Mouse (Mus musculus): ENCODE measurements around the gene Rybp. TPM values are rescaled to one million over a fixed set of nuclear protein-coding genes. Genes with fewer than 3 reads are reported as not detected.

Gene Rybp
- polyA plus RNA-seq, 1 experiment from 2014 or later: 10.0 TPM

DNA sequence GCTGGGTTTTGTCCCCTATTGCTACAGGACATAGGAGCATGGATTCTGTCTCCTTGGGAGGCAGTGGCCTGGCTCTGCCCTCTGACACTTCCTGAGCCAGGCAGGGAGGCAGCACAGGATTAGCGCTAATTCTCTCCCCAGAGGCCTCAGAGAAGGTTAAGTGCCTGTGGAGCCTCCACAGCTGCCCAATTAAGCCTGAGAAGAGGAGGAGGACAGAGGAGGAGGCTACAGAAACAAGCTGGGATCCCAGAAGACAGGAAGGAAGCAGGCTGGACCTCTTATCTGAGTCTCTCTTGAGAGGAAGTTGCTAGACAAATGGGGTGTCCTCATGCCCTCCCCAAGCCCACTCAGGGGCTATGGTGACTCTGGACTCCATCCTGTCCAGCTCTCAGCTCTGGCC is 101.8 kb downstream of the Rybp start:
- Histone ChIP-seq H3K4me1 (peaks cover 41% of the 10 kb centered on the region), H3K4me3 (no peak overlapping the region), H3K9me3 (replicated peaks) (no peaks in the 10 kb centered on the region), H3K36me3 (no peaks in the 10 kb centered on the region), H3K9ac (no peak overlapping the region), H3K27me3 (replicated peaks) (peaks cover 42% of the 10 kb centered on the region), H3K27ac (peak overlapping the region; percentile 16; the same call in 1 of the 2 replicates), H3K4me2 (no peak overlapping the region)
- no peak for ATAC-seq
- WGBS (ENCODE audit: insufficient replicate concordance): 19% methylated on average over 1 of the region's 1 CpGs

DNA sequence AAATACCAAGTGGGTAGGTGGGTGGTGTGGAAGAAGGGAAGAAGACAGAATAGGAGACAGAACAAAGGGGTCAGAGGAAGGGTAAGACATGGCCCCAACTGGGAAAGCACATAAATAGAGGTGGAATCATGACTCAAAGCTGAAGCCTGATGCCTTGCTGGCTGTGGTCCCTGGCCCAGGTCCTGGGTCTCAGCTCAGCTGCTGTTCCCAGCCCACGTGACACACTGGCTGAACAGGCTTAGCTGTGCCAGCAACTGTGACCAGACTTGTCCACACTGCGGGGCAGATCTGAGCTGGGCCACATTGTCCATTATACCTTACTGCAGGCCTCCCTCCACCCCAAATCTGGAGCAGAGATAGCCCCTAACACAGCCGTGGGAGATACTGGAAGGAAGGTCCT is 103.9 kb downstream of the Rybp start:
- Histone ChIP-seq H3K4me1 (peaks cover 40% of the 10 kb centered on the region), H3K36me3 (no peaks in the 10 kb centered on the region), H3K27me3 (replicated peaks) (peaks cover 38% of the 10 kb centered on the region), H3K4me2 (no peak overlapping the region), H3K9me3 (replicated peaks) (no peaks in the 10 kb centered on the region), H3K4me3 (no peak overlapping the region), H3K27ac (no peak overlapping the region), H3K9ac (no peak overlapping the region)
- WGBS (ENCODE audit: insufficient replicate concordance): 52% methylated on average over 3 of the region's 3 CpGs
- no peak for ATAC-seq

DNA sequence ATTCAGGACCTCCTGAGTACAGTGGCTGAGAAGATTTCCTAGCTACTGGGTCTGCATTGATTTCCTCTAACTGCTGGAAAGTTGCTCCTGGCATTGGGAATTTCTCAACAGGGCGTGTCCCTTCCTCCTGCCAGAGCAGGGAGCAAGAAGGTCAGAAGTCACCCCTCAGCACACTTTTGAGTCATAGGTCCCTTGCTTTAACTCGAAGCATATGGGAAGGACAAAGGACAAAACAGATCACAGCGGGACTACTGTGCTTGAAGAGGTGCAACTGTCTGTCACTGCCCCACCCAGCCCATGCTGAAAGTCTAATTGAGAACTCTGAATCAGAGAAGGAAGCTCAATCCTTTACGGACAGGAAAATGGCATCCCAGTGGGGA is 106.4 kb downstream of the Rybp start:
- H3K27ac ChIP-seq: no peak overlapping the region
- H3K9me3 ChIP-seq (replicated peaks): no peaks in the 10 kb centered on the region
- H3K27me3 ChIP-seq (replicated peaks): peaks cover 27% of the 10 kb centered on the region
- H3K4me1 ChIP-seq: peaks cover 27% of the 10 kb centered on the region
- no peak overlapping the region for H3K4me3 ChIP-seq
- no peak overlapping the region for H3K4me2 ChIP-seq
- 42% methylated on average over 4 of the region's 4 CpGs for WGBS (ENCODE audit: insufficient replicate concordance)
- no peaks in the 10 kb centered on the region for H3K36me3 ChIP-seq
- H3K9ac ChIP-seq: no peak overlapping the region
- no peak for ATAC-seq

DNA sequence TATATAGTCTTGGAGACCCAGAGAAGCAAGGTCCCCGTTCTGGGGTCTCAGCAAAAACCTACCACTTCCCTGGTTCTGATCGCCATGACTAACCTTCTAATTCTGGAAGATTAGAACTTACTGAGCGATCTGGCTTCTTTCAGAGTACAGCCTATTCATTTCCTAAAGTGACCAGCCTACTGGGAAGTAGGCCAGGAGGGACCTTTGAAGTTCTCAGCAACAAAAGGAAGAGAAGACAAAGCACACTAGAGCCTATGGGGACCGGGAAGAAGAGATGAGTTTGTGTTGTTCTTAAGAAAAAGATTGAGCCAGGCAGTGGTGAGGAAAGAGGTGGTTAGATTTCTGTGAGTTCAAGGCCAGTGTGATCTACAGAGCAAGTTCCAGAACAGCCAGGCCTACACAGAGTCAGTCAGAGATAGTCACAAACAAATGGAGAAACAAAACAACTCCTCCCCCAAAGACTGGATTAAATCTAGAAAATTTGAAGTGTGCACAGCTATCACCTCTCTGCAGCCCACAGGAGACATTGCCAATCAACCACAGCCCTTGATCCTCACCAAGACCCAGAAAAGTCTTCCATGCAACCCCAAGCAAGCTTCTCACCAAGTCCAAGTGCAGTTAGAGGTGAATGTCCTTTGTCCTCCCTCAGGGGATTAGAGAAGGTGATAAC is 106.9 kb downstream of the Rybp start:
- Histone ChIP-seq H3K4me2 (no peak overlapping the region), H3K36me3 (no peaks in the 10 kb centered on the region), H3K9ac (no peak overlapping the region), H3K9me3 (replicated peaks) (no peaks in the 10 kb centered on the region), H3K4me3 (no peak overlapping the region), H3K27ac (no peak overlapping the region), H3K27me3 (replicated peaks) (peaks cover 27% of the 10 kb centered on the region), H3K4me1 (peaks cover 25% of the 10 kb centered on the region)
- 57% methylated on average over 4 of the region's 4 CpGs for WGBS (ENCODE audit: insufficient replicate concordance)
- no peak for ATAC-seq

DNA sequence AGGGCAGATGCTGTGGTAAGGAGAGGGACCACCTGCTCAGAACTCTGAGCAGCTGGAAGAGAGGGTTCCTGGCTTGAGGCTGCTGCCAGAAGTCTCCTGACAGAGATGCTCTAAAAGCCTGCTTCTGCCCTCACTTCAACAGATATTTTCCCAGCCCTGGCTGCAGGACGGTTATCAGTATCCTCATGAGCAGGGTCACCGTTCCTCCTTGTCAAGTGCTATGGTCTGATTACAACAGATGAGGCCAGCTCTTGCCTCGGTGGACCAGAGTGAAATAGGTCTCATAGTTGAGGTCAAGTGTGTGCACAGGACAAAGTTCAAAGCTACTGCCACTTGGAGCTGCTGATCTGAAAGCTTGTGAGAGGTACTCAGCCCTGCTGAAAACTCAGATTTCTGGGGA is 108.5 kb downstream of the Rybp start:
- Histone ChIP-seq H3K36me3 (no peaks in the 10 kb centered on the region), H3K9ac (no peak overlapping the region), H3K4me2 (no peak overlapping the region), H3K4me1 (peaks cover 25% of the 10 kb centered on the region), H3K4me3 (no peak overlapping the region), H3K27me3 (replicated peaks) (peaks cover 24% of the 10 kb centered on the region), H3K9me3 (replicated peaks) (no peaks in the 10 kb centered on the region), H3K27ac (no peak overlapping the region)
- peak; percentile 77 for ATAC-seq
- 10% methylated on average over 3 of the region's 3 CpGs for WGBS (ENCODE audit: insufficient replicate concordance)
